Mouse (Mus musculus) embryonic facial prominence, embryonic 14.5 days (tissue): ENCODE data around the gene Tceal5. TPM values are rescaled to one million over a fixed set of nuclear protein-coding genes. Genes with fewer than 3 reads are reported as not detected.

Experiments
- ATAC-seq: fragments of 200-750 bp; cut with Nextera tagmentation; 2 replicates; pipeline ENCODE4 v1.8.0; 2017; ENCODE audit warnings: low read depth, moderate number of reproducible peaks, moderate TSS enrichment
- DNase-seq: peaks from one replicate; pipeline ENCODE4 v3.0.0-alpha.2; 2015; ENCODE audit warnings: low spot score
- H3K27ac ChIP-seq: fragments of 300-500 bp; sonication (generic); replicated peaks from 2 replicates; pipeline ENCODE4 v1.5.1; 2014; ENCODE audit warnings: low read depth, mild to moderate bottlenecking, low read length, moderate library complexity
- H3K27me3 ChIP-seq: fragments of 300-500 bp; sonication (generic); replicated peaks from 2 replicates; pipeline ENCODE4 v1.6.1; 2014; ENCODE audit warnings: low read length; ENCODE audit not compliant: control insufficient read depth, insufficient read depth
- H3K36me3 ChIP-seq: fragments of 300-500 bp; sonication (generic); 2 replicates; pipeline ENCODE4 v1.6.1; 2014; ENCODE audit warnings: low read length, mixed read lengths; ENCODE audit not compliant: control insufficient read depth, insufficient read depth
- H3K4me1 ChIP-seq: fragments of 300-500 bp; sonication (generic); 2 replicates; pipeline ENCODE4 v1.6.1; 2014; ENCODE audit warnings: antibody characterized with exemption, low read length; ENCODE audit not compliant: control insufficient read depth, insufficient read depth
- H3K4me2 ChIP-seq: fragments of 300-500 bp; sonication (generic); 2 replicates; pipeline ENCODE4 v1.6.1; 2014; ENCODE audit warnings: low read depth, mild to moderate bottlenecking, low read length, moderate library complexity, mixed read lengths
- H3K4me3 ChIP-seq: fragments of 300-500 bp; sonication (generic); 2 replicates; pipeline ENCODE4 v1.5.1; 2014; ENCODE audit warnings: low read depth, mild to moderate bottlenecking, low read length
- H3K9ac ChIP-seq: fragments of 300-500 bp; sonication (generic); 2 replicates; pipeline ENCODE4 v1.6.1; 2014; ENCODE audit warnings: low read depth, mild to moderate bottlenecking, low read length, moderate library complexity, mixed read lengths
- H3K9me3 ChIP-seq: fragments of 300-500 bp; sonication (generic); 2 replicates; pipeline ENCODE4 v1.6.1; 2016; ENCODE audit warnings: low read length; ENCODE audit not compliant: control insufficient read depth
- WGBS: fragments of 180-500 bp; shearing (Covaris S2); extraction: QIAGEN DNeasy Blood & Tissue Kit; methylation state at CpG from one replicate; pipeline ENCODE4 v1.1.7; 2014; 5-methylcytosine and 5-hydroxymethylcytosine counted together
- polyA plus RNA-seq: library from polyadenylated mRNA; unstranded; fragments of >200 nt; fragmentation: Nextera tagmentation; extraction: Ambion mirVana; gene quantifications from 2 replicates; pipeline ENCODE4 v1.2.1, GENCODE M21; 2014

Gene Tceal5
- 6.6 and 7.0 TPM in 2 replicates for polyA plus RNA-seq

- H3K4me1 ChIP-seq = no peaks in the 10 kb centered on the region
- WGBS = 40% methylated on average over 9 of the region's 9 CpGs
- 0 out of 2 replicates have a peak within 1 kb of the TSS, but pooled peaks have one; percentile 28 for H3K27ac ChIP-seq
- no peaks in the 10 kb centered on the region; the same call in none of the 2 replicates for H3K27me3 ChIP-seq
- H3K9me3 ChIP-seq = no peaks in the 10 kb centered on the region
- peak within 1 kb of the TSS; percentile 62 for H3K4me2 ChIP-seq
- peak within 1 kb of the TSS; percentile 44 for H3K4me3 ChIP-seq
- peak; percentile 78 for ATAC-seq
- peak within 1 kb of the TSS; percentile 46 for H3K9ac ChIP-seq
- no peaks in the 10 kb centered on the region for H3K36me3 ChIP-seq
- peak; percentile 73 for DNase-seq
Measured at GRCm38 (mm10) chrX:136203664-136204066, at the start of gene Tceal5. Tceal5 (minus strand) TSS chrX:136203876.

GRCm38 (mm10) chrX:136252023-136252729 is 48.5 kb upstream of the Tceal5 start:
- 0 out of 2 replicates have a peak, but pooled peaks cover 5% of the 10 kb centered on the region for H3K36me3 ChIP-seq
- 0 out of 2 replicates have a peak, but pooled peaks cover 2% of the 10 kb centered on the region for H3K27me3 ChIP-seq
- H3K9me3 ChIP-seq = no peaks in the 10 kb centered on the region
- H3K4me3 ChIP-seq = no peak overlapping the region
- DNase-seq (no peak), ATAC-seq (no peak)
- no peak overlapping the region for H3K27ac ChIP-seq
- H3K4me1 ChIP-seq = no peaks in the 10 kb centered on the region
- H3K9ac ChIP-seq = no peak overlapping the region
- 74% methylated on average over 6 of the region's 6 CpGs for WGBS
- no peak overlapping the region for H3K4me2 ChIP-seq

GRCm38 (mm10) chrX:136249671-136250070 is 46.0 kb upstream of the Tceal5 start:
- no peaks in the 10 kb centered on the region for H3K4me1 ChIP-seq
- no peaks in the 10 kb centered on the region for H3K9me3 ChIP-seq
- ATAC-seq (no peak), DNase-seq (no peak)
- 0 out of 2 replicates have a peak, but pooled peaks cover 5% of the 10 kb centered on the region for H3K36me3 ChIP-seq
- 73% methylated on average over 7 of the region's 7 CpGs for WGBS
- H3K4me2 ChIP-seq = no peak overlapping the region
- H3K4me3 ChIP-seq = no peak overlapping the region
- no peak overlapping the region for H3K27ac ChIP-seq
- no peak overlapping the region for H3K9ac ChIP-seq
- H3K27me3 ChIP-seq = peaks cover 2% of the 10 kb centered on the region; the same call in 1 of the 2 replicates

GRCm38 (mm10) chrX:136248811-136249210 is 45.1 kb upstream of the Tceal5 start:
- no peak; the same call in 1 of the 2 replicates for ATAC-seq
- H3K9ac ChIP-seq = no peak overlapping the region
- 67% methylated on average over 6 of the region's 6 CpGs for WGBS

GRCm38 (mm10) chrX:136245521-136246071 is 41.9 kb upstream of the Tceal5 start:
- H3K9ac ChIP-seq = peak overlapping the region; percentile 80
- no peaks in the 10 kb centered on the region; the same call in 1 of the 2 replicates for H3K27me3 ChIP-seq
- peak overlapping the region; percentile 49 for H3K4me2 ChIP-seq
- H3K4me3 ChIP-seq = peak overlapping the region; percentile 61
- ATAC-seq (peak; percentile 76), DNase-seq (peak; percentile 70)
- H3K4me1 ChIP-seq = no peaks in the 10 kb centered on the region
- 0 out of 2 replicates have a peak, but pooled peaks cover 5% of the 10 kb centered on the region for H3K36me3 ChIP-seq
- peak overlapping the region; percentile 89 for H3K27ac ChIP-seq
- no peaks in the 10 kb centered on the region for H3K9me3 ChIP-seq
- WGBS = 23% methylated on average over 12 of the region's 15 CpGs

More at GRCm38 (mm10) chrX:136248811-136249210, 45.1 kb upstream of the Tceal5 start:
- Histone ChIP-seq H3K27me3 (peaks cover 2% of the 10 kb centered on the region; the same call in 1 of the 2 replicates), H3K4me1 (no peaks in the 10 kb centered on the region), H3K27ac (no peak overlapping the region), H3K4me3 (no peak overlapping the region), H3K9me3 (no peaks in the 10 kb centered on the region), H3K4me2 (no peak overlapping the region), H3K36me3 (0 out of 2 replicates have a peak, but pooled peaks cover 5% of the 10 kb centered on the region)
- peak; percentile 64 for DNase-seq

- Histone ChIP-seq H3K36me3 (0 out of 2 replicates have a peak, but pooled peaks cover 5% of the 10 kb centered on the region), H3K4me3 (peak within 1 kb of the TSS; percentile 61), H3K4me2 (peak within 1 kb of the TSS; percentile 51), H3K9me3 (no peaks in the 10 kb centered on the region), H3K4me1 (no peaks in the 10 kb centered on the region), H3K27me3 (no peaks in the 10 kb centered on the region; the same call in 1 of the 2 replicates), H3K27ac (peak within 1 kb of the TSS; percentile 89), H3K9ac (peak within 1 kb of the TSS; percentile 80)
- ATAC-seq (peak; percentile 92), DNase-seq (peak; percentile 96)
- 27% methylated on average over 20 of the region's 20 CpGs for WGBS
Measured at GRCm38 (mm10) chrX:136244574-136245229, 41.0 kb upstream of the Tceal5 start, which contains the start of gene Tceal9. Tceal9 (plus strand) TSS chrX:136245079.

GRCm38 (mm10) chrX:136243181-136243580 is 39.5 kb upstream of the Tceal5 start:
- Histone ChIP-seq H3K27ac (no peak overlapping the region), H3K27me3 (no peaks in the 10 kb centered on the region; the same call in 1 of the 2 replicates), H3K36me3 (0 out of 2 replicates have a peak, but pooled peaks cover 5% of the 10 kb centered on the region), H3K4me3 (no peak overlapping the region), H3K9me3 (no peaks in the 10 kb centered on the region), H3K4me1 (no peaks in the 10 kb centered on the region), H3K9ac (no peak overlapping the region), H3K4me2 (no peak overlapping the region)
- WGBS = 85% methylated on average over 2 of the region's 2 CpGs
- ATAC-seq (no peak), DNase-seq (no peak)

- DNase-seq = peak; percentile 18
- ATAC-seq = no peak
Measured at GRCm38 (mm10) chrX:136238118-136238517, 34.4 kb upstream of the Tceal5 start.

More at GRCm38 (mm10) chrX:136238118-136238517, 34.4 kb upstream of the Tceal5 start:
- Histone ChIP-seq H3K4me1 (no peaks in the 10 kb centered on the region), H3K4me2 (no peak overlapping the region), H3K36me3 (no peaks in the 10 kb centered on the region), H3K9ac (no peak overlapping the region), H3K9me3 (no peaks in the 10 kb centered on the region), H3K27ac (no peak overlapping the region), H3K27me3 (no peaks in the 10 kb centered on the region; the same call in 1 of the 2 replicates), H3K4me3 (no peak overlapping the region)
- WGBS = 59% methylated on average over 3 of the region's 3 CpGs
